Mouse (Mus musculus) ES-E14 (cell line): ENCODE data around the gene Gm10277.

ENCODE experiments used
- HCFC1 ChIP-seq: IDR thresholded peaks from 2 replicates; pipeline ENCODE4 v1.6.1; 2012; ENCODE audit warnings: low read length, inconsistent platforms, borderline replicate concordance; ENCODE audit not compliant: insufficient read depth
- ZNF384 ChIP-seq: IDR thresholded peaks from 2 replicates; pipeline ENCODE4 v1.6.1; 2012; ENCODE audit warnings: low read depth, low read length, inconsistent platforms

GRCm38 (mm10) chr11:77760031-77760430 is 27.5 kb downstream of the Gm10277 start:
- TF ChIP-seq ZNF384 (no peak), HCFC1 (no peak)
